Mouse (Mus musculus) heart, adult 2 months (tissue): ENCODE measurements at regions not wholly inside any gene's neighbourhood (a gene's known extent, or its start where the extent isn't known, plus 50 kb on each side); places are given as distances from the start of the nearest gene placed in this dataset.

Source experiments
- DNase-seq, 2 experiments: peaks; one replicate each; pipeline ENCODE4 v3.0.0; 2021
- H3K27ac ChIP-seq: fragments of 200-600 bp; 2 replicates; pipeline ENCODE4 v1.8.1; 2022
- H3K27me3 ChIP-seq: fragments of 200-500 bp; 2 replicates; pipeline ENCODE4 v1.6.1; 2012; ENCODE audit warnings: mild to moderate bottlenecking, low read length, inconsistent platforms, mixed read lengths; ENCODE audit not compliant: control insufficient read depth, insufficient read depth
- H3K36me3 ChIP-seq: fragments of 200-500 bp; 2 replicates; pipeline ENCODE4 v1.6.1; 2012; ENCODE audit warnings: low read length, inconsistent platforms; ENCODE audit not compliant: control insufficient read depth, insufficient read depth
- H3K4me1 ChIP-seq: fragments of 200-500 bp; 2 replicates; pipeline ENCODE4 v1.6.1; 2011; ENCODE audit warnings: low read length; ENCODE audit not compliant: control insufficient read depth, insufficient read depth
- H3K4me3 ChIP-seq: fragments of 200-600 bp; 2 replicates; pipeline ENCODE4 v1.8.1; 2022
- H3K79me2 ChIP-seq: fragments of 200-500 bp; replicated peaks from 2 replicates; pipeline ENCODE4 v1.6.1; 2012; ENCODE audit warnings: mild to moderate bottlenecking, inconsistent platforms, low read length, moderate library complexity, mixed read lengths; ENCODE audit not compliant: control insufficient read depth, insufficient read depth
- H3K9ac ChIP-seq: fragments of 200-500 bp; 2 replicates; pipeline ENCODE4 v1.6.1; 2012; ENCODE audit warnings: low read depth, mild to moderate bottlenecking, control low read depth, inconsistent platforms, low read length, mixed read lengths
- CTCF ChIP-seq: fragments of 200-600 bp; IDR thresholded peaks from 2 replicates; pipeline ENCODE4 v1.8.1; 2022; ENCODE audit warnings: antibody characterized with exemption, mild to moderate bottlenecking, moderate library complexity
- EP300 ChIP-seq: fragments of 200-500 bp; IDR thresholded peaks from 2 replicates; pipeline ENCODE4 v1.6.1; 2011; ENCODE audit warnings: low read depth, low read length, control low read depth; ENCODE audit not compliant: insufficient read depth
- POLR2A ChIP-seq: fragments of 200-500 bp; IDR thresholded peaks from 2 replicates; pipeline ENCODE4 v1.6.1; 2011; ENCODE audit warnings: mild to moderate bottlenecking, low read depth, low read length, control low read depth; ENCODE audit not compliant: insufficient read depth
- WGBS: fragments of 180-500 bp; shearing (Covaris S2); methylation state at CpG from one replicate; pipeline ENCODE4 v1.1.7; 2018; 5-methylcytosine and 5-hydroxymethylcytosine counted together
- intact Hi-C: fragments of 180-260 bp; cut with DNase I; formaldehyde crosslinking; loops from one replicate; pipeline ENCODE4 v1.15.1; 2025

GRCm38 (mm10) chr8:12151679-12152078 lies 126.9 kb upstream of the A230072I06Rik start:
- TF ChIP-seq POLR2A (no peak), EP300 (no peak), CTCF (no peak)
- intact Hi-C loops, result no loop called here
- no peaks in the 10 kb centered on the region for H3K4me1 ChIP-seq
- H3K9ac ChIP-seq, result no peak overlapping the region
- no peak for DNase-seq
- no peaks in the 10 kb centered on the region for H3K79me2 ChIP-seq
- H3K4me3 ChIP-seq, result no peak overlapping the region
- 71% methylated on average over 7 of the region's 7 CpGs for WGBS
- H3K36me3 ChIP-seq, result no peaks in the 10 kb centered on the region
- H3K27ac ChIP-seq, result no peak overlapping the region
- H3K27me3 ChIP-seq, result no peaks in the 10 kb centered on the region

- TF ChIP-seq EP300, result no peak
- no peak for TF ChIP-seq CTCF
- TF ChIP-seq POLR2A, result no peak
- H3K9ac ChIP-seq, result no peak overlapping the region
- no peaks in the 10 kb centered on the region for H3K36me3 ChIP-seq
- intact Hi-C loops, result no loop called here
- 51% methylated on average over 9 of the region's 9 CpGs for WGBS
- H3K4me1 ChIP-seq, result no peaks in the 10 kb centered on the region
- H3K27ac ChIP-seq, result no peak overlapping the region
- no peak for DNase-seq
- no peaks in the 10 kb centered on the region for H3K79me2 ChIP-seq
- no peaks in the 10 kb centered on the region for H3K27me3 ChIP-seq
- H3K4me3 ChIP-seq, result no peak overlapping the region
These were observed 125.8 kb upstream of the A230072I06Rik start for GRCm38 (mm10) chr8:12152825-12153224.

GRCm38 (mm10) chr8:12156893-12157292 lies 121.7 kb upstream of the A230072I06Rik start:
- H3K36me3 ChIP-seq, result no peaks in the 10 kb centered on the region
- no peaks in the 10 kb centered on the region; the same call in 1 of the 2 replicates for H3K27me3 ChIP-seq
- 74% methylated on average over 1 of the region's 1 CpGs for WGBS
- no peak overlapping the region for H3K9ac ChIP-seq
- intact Hi-C loops, result no loop called here
- TF ChIP-seq POLR2A (no peak), CTCF (no peak), EP300 (no peak)
- H3K4me3 ChIP-seq, result no peak overlapping the region
- H3K79me2 ChIP-seq, result no peaks in the 10 kb centered on the region
- H3K27ac ChIP-seq, result no peak overlapping the region
- DNase-seq, result no peak
- no peaks in the 10 kb centered on the region for H3K4me1 ChIP-seq

GRCm38 (mm10) chr8:12158188-12158587 lies 120.4 kb upstream of the A230072I06Rik start:
- H3K4me3 ChIP-seq, result no peak overlapping the region
- WGBS, result 61% methylated on average over 9 of the region's 9 CpGs
- no peaks in the 10 kb centered on the region; the same call in 1 of the 2 replicates for H3K27me3 ChIP-seq
- H3K27ac ChIP-seq, result no peak overlapping the region
- DNase-seq, result no peak
- intact Hi-C loops, result no loop called here
- H3K9ac ChIP-seq, result no peak overlapping the region
- no peak for TF ChIP-seq CTCF
- no peak for TF ChIP-seq EP300
- no peak for TF ChIP-seq POLR2A
- no peaks in the 10 kb centered on the region for H3K36me3 ChIP-seq
- H3K79me2 ChIP-seq, result no peaks in the 10 kb centered on the region
- H3K4me1 ChIP-seq, result no peaks in the 10 kb centered on the region

GRCm38 (mm10) chr8:12162921-12163705 lies 115.5 kb upstream of the A230072I06Rik start:
- Histone ChIP-seq H3K79me2 (no peaks in the 10 kb centered on the region), H3K27me3 (no peaks in the 10 kb centered on the region; the same call in 1 of the 2 replicates), H3K36me3 (no peaks in the 10 kb centered on the region), H3K4me1 (no peaks in the 10 kb centered on the region), H3K9ac (no peak overlapping the region), H3K4me3 (no peak overlapping the region), H3K27ac (no peak overlapping the region)
- DNase-seq, result no peak
- intact Hi-C loops, result no loop called here
- no peak for TF ChIP-seq POLR2A
- TF ChIP-seq EP300, result no peak
- TF ChIP-seq CTCF, result no peak
- WGBS, result 17% methylated on average over 22 of the region's 22 CpGs

GRCm38 (mm10) chr8:12165487-12166152 lies 113.0 kb upstream of the A230072I06Rik start:
- no peak for TF ChIP-seq POLR2A
- no peak for TF ChIP-seq CTCF
- TF ChIP-seq EP300, result no peak
- H3K27me3 ChIP-seq, result no peaks in the 10 kb centered on the region
- WGBS, result 67% methylated on average over 23 of the region's 23 CpGs
- no peak overlapping the region for H3K4me3 ChIP-seq
- H3K27ac ChIP-seq, result no peak overlapping the region
- intact Hi-C loops, result no loop called here
- H3K36me3 ChIP-seq, result no peaks in the 10 kb centered on the region
- no peaks in the 10 kb centered on the region for H3K4me1 ChIP-seq
- no peak overlapping the region for H3K9ac ChIP-seq
- no peak for DNase-seq
- H3K79me2 ChIP-seq, result no peaks in the 10 kb centered on the region
